Mouse (Mus musculus) midbrain, postnatal 0 days (tissue): ENCODE results near the gene Cdk5r2. TPM values are rescaled to one million over a fixed set of nuclear protein-coding genes. Genes with fewer than 3 reads are reported as not detected.

ENCODE experiments used
- ATAC-seq: fragments of 200-750 bp; cut with Nextera tagmentation; 2 replicates; pipeline ENCODE4 v1.8.0; 2017; ENCODE audit warnings: moderate number of reproducible peaks, mild to moderate bottlenecking, moderate TSS enrichment, moderate library complexity; ENCODE audit not compliant: low FRiP score
- DNase-seq: peaks from one replicate; pipeline ENCODE4 v3.0.0-alpha.2; 2015; ENCODE audit warnings: low spot score
- H3K27ac ChIP-seq: fragments of 300-500 bp; sonication (generic); 2 replicates; pipeline ENCODE4 v1.5.1; 2014; ENCODE audit warnings: low read depth, mild to moderate bottlenecking, low read length, mixed read lengths
- H3K27me3 ChIP-seq: fragments of 300-500 bp; sonication (generic); 2 replicates; pipeline ENCODE4 v1.6.1; 2014; ENCODE audit warnings: low read length, control low read depth, mixed read lengths; ENCODE audit not compliant: insufficient read depth
- H3K36me3 ChIP-seq: fragments of 300-500 bp; sonication (generic); 2 replicates; pipeline ENCODE4 v1.6.1; 2014; ENCODE audit warnings: low read length, control low read depth, mixed read lengths; ENCODE audit not compliant: insufficient read depth
- H3K4me1 ChIP-seq: fragments of 300-500 bp; sonication (generic); 2 replicates; pipeline ENCODE4 v1.6.1; 2014; ENCODE audit warnings: mild to moderate bottlenecking, control low read depth, antibody characterized with exemption, low read length, mixed read lengths; ENCODE audit not compliant: insufficient read depth
- H3K4me2 ChIP-seq: fragments of 300-500 bp; sonication (generic); 2 replicates; pipeline ENCODE4 v1.6.1; 2014; ENCODE audit warnings: low read depth, mild to moderate bottlenecking, low read length, mixed read lengths; ENCODE audit not compliant: poor library complexity, severe bottlenecking
- H3K4me3 ChIP-seq: fragments of 300-500 bp; sonication (generic); 2 replicates; pipeline ENCODE4 v1.5.1; 2014; ENCODE audit warnings: low read depth, mild to moderate bottlenecking, low read length, moderate library complexity
- H3K9ac ChIP-seq: fragments of 300-500 bp; sonication (generic); replicated peaks from 2 replicates; pipeline ENCODE4 v1.6.1; 2014; ENCODE audit warnings: mild to moderate bottlenecking, low read length, moderate library complexity, mixed read lengths; ENCODE audit not compliant: poor library complexity, severe bottlenecking
- H3K9me3 ChIP-seq: fragments of 300-500 bp; sonication (generic); 2 replicates; pipeline ENCODE4 v1.6.1; 2016; ENCODE audit warnings: low read length, control low read depth
- CTCF ChIP-seq: IDR thresholded peaks from 2 replicates; pipeline ENCODE4 v1.5.1; 2016; ENCODE audit warnings: antibody characterized with exemption, mild to moderate bottlenecking
- WGBS: fragments of 180-500 bp; shearing (Covaris S2); extraction: QIAGEN DNeasy Blood & Tissue Kit; methylation state at CpG from one replicate; pipeline ENCODE4 v1.1.7; 2014; 5-methylcytosine and 5-hydroxymethylcytosine counted together
- polyA plus RNA-seq: library from polyadenylated mRNA; unstranded; fragments of >200 nt; fragmentation: Nextera tagmentation; extraction: Ambion mirVana; gene quantifications from 2 replicates; pipeline ENCODE4 v1.2.1, GENCODE M21; 2015
- total RNA-seq: library from RNA; depleted of rRNA; stranded (reverse); fragments of >200 nt; gene quantifications from 2 replicates; pipeline ENCODE4 v1.2.3, GENCODE M21; 2014; rRNA removed

The Cdk5r2 gene
- 64.0 and 70.2 TPM in 2 replicates for total RNA-seq
- 15.4 and 17.8 TPM in 2 replicates for polyA plus RNA-seq

GRCm38 (mm10) chr1:74854306-74855056 is at the start of gene Cdk5r2:
Gene Cdk5r2, plus strand, starts transcription at chr1:74854934.
- DNase-seq: peak; percentile 97
- TF ChIP-seq CTCF: no peak
- Histone ChIP-seq H3K9me3 (no peaks in the 10 kb centered on the region), H3K4me3 (peak within 1 kb of the TSS; percentile 99), H3K9ac (peak within 1 kb of the TSS; percentile 95), H3K4me2 (peak within 1 kb of the TSS; percentile 69), H3K27ac (peak within 1 kb of the TSS; percentile 88), H3K4me1 (peaks cover 9% of the 10 kb centered on the region; the same call in 1 of the 2 replicates), H3K27me3 (no peaks in the 10 kb centered on the region), H3K36me3 (no peaks in the 10 kb centered on the region)
- 5% methylated on average over 25 of the region's 39 CpGs for WGBS
- peak; percentile 84 for ATAC-seq

GRCm38 (mm10) chr1:74805340-74805835 is 49.3 kb upstream of the Cdk5r2 start:
- ATAC-seq: no peak
- Histone ChIP-seq H3K36me3 (no peaks in the 10 kb centered on the region), H3K4me1 (peaks cover 28% of the 10 kb centered on the region), H3K27ac (no peak overlapping the region), H3K4me2 (no peak overlapping the region), H3K9ac (no peak overlapping the region), H3K9me3 (no peaks in the 10 kb centered on the region), H3K27me3 (peaks cover 38% of the 10 kb centered on the region), H3K4me3 (no peak overlapping the region)
- TF ChIP-seq CTCF: no peak
- 29% methylated on average over 4 of the region's 4 CpGs for WGBS
- DNase-seq: no peak

GRCm38 (mm10) chr1:74805843-74806242 is 48.9 kb upstream of the Cdk5r2 start:
- DNase-seq (no peak), ATAC-seq (no peak)
- Histone ChIP-seq H3K27ac (no peak overlapping the region), H3K27me3 (peaks cover 34% of the 10 kb centered on the region), H3K4me3 (no peak overlapping the region), H3K9me3 (no peaks in the 10 kb centered on the region), H3K4me2 (no peak overlapping the region), H3K9ac (no peak overlapping the region), H3K36me3 (no peaks in the 10 kb centered on the region), H3K4me1 (peaks cover 28% of the 10 kb centered on the region)
- WGBS: 31% methylated on average over 5 of the region's 5 CpGs
- no peak for TF ChIP-seq CTCF

- TF ChIP-seq CTCF: peak; percentile 58
- H3K9me3 ChIP-seq: no peaks in the 10 kb centered on the region
- no peaks in the 10 kb centered on the region for H3K36me3 ChIP-seq
- peak overlapping the region; percentile 81 for H3K4me2 ChIP-seq
- peak overlapping the region; percentile 57 for H3K27ac ChIP-seq
- peaks cover 28% of the 10 kb centered on the region for H3K4me1 ChIP-seq
- WGBS: 1% methylated on average over 33 of the region's 38 CpGs
- H3K4me3 ChIP-seq: peak overlapping the region; percentile 35
- H3K27me3 ChIP-seq: peaks cover 28% of the 10 kb centered on the region
- peak overlapping the region; percentile 59 for H3K9ac ChIP-seq
- peak; percentile 70 for DNase-seq
- peak; percentile 39; the same call in 1 of the 2 replicates for ATAC-seq
Measured at GRCm38 (mm10) chr1:74806360-74807311, 48.1 kb upstream of the Cdk5r2 start.

- H3K4me2 ChIP-seq: peak overlapping the region; percentile 81
- H3K9ac ChIP-seq: no peak overlapping the region; the same call in 1 of the 2 replicates
- peaks cover 18% of the 10 kb centered on the region for H3K27me3 ChIP-seq
- H3K4me1 ChIP-seq: peaks cover 28% of the 10 kb centered on the region
- peak overlapping the region; percentile 57; the same call in 1 of the 2 replicates for H3K27ac ChIP-seq
- 3% methylated on average over 23 of the region's 23 CpGs for WGBS
- no peak for TF ChIP-seq CTCF
- ATAC-seq: peak; percentile 46
- H3K9me3 ChIP-seq: no peaks in the 10 kb centered on the region
- H3K4me3 ChIP-seq: peak overlapping the region; percentile 35
- H3K36me3 ChIP-seq: no peaks in the 10 kb centered on the region
- DNase-seq: peak; percentile 36
Measured at GRCm38 (mm10) chr1:74807551-74808071, 47.1 kb upstream of the Cdk5r2 start.
